Mouse (Mus musculus) adrenal gland, postnatal 25 days (tissue): ENCODE measurements around the gene Vmn1r89. TPM values are rescaled to one million over a fixed set of nuclear protein-coding genes. Genes with fewer than 3 reads are reported as not detected.

ENCODE experiments used
- DNase-seq: peaks from one replicate; pipeline ENCODE4 v3.0.0; 2021; ENCODE audit warnings: mixed read lengths
- long read RNA-seq: library from polyadenylated mRNA; stranded (forward); transcript quantifications from one replicate; pipeline ENCODE4 v2.0.0, GENCODE M21; 2021
- total RNA-seq: library from RNA; stranded (reverse); gene quantifications from 2 replicates; pipeline ENCODE4 v1.2.3, GENCODE M21; 2021

Gene Vmn1r89
- not detected in 2 replicates for total RNA-seq
- long read RNA-seq: 0 reads

DNA sequence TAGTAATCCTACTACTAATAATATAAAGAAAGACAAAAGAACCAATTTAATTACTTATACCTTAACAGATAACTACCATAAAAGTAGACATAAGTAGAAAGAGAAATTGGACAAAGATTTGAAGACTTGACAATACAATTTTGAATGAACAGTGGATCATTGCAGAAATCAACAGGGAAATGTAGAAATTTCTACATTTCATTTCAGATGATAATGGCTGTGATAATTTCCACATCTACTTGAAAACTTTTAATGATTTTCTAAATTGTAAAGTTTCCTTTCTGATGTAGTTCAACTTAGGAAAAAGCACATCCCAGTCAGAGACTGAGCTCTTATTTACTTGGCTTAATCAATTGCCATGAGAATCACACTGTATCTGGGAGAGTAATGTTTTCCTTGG is at the start of gene Vmn1r89:
TSS of gene Vmn1r89 (plus strand) at position 301 of the 400 bp plus-strand sequence.
- no peak for DNase-seq

DNA sequence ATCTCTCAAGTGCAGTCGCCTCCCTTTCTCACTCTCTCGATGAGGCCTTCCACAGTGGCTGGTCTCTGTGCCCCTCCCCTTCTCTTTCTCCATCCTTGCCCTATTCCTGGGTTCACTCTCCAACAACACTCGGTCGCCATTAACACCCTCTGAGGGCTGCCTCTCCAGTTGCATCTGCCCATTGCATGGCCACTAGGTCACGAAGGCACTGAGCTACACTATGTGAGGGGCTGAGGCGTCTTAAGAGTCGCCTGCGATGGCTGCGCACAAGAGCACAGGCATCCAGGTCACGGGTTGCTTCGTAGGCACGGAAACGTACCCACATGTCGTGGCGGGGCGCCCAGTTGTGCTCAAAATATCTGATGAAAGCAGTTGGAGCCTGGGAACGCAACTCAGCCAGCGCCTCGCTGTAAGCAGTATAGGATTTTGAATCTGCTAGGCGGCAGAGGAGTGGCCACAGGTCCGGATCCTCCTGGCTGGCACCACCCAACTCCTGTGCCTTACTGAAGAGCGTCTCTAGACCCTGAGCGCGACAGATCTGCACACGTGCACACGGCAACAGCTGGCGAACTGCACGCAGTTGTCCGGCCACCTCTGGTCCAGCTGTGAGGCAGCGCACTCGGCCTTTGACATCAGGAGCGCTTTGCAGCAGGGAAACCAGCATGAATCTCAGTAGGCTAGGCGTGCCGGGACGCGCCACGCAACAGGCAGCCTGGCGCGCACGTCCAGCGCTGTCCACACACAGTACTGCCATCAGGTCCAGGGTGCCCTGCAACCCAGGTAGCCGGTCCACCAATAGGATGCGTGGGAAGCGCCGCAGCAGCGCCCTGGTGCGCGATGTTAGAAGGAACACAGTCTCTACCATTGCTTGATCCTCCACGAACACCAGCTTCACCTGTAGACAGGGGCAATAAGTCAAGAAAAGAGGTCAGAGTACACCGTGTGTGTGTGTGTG is 48.2 kb downstream of the Vmn1r89 start:
- no peak for DNase-seq

DNA sequence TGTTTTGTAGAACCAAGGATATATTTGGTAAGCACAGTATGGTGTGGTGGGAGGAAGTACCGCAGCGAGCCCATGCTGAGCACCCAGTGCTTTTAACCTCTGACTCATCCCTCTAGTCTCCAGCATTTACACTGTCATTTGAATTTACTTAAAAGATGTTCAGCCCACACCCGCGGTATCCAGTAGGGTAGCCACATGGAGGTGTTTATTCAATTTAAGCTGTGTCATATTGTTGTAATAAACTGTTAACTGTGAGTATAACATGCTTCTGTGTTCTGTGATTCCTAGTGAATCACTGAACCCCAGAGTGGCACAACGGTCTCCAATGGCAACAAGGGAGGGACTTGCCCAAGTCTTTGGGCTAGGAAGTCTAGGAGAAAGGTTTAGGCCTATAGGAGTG is 51.0 kb downstream of the Vmn1r89 start:
- DNase-seq: no peak

- DNase-seq: no peak
Measured at GRCm38 (mm10) chr7:13264396-13264795, 51.6 kb downstream of the Vmn1r89 start.

GRCm38 (mm10) chr7:13268749-13269260 is 56.0 kb downstream of the Vmn1r89 start:
- no peak for DNase-seq

DNA sequence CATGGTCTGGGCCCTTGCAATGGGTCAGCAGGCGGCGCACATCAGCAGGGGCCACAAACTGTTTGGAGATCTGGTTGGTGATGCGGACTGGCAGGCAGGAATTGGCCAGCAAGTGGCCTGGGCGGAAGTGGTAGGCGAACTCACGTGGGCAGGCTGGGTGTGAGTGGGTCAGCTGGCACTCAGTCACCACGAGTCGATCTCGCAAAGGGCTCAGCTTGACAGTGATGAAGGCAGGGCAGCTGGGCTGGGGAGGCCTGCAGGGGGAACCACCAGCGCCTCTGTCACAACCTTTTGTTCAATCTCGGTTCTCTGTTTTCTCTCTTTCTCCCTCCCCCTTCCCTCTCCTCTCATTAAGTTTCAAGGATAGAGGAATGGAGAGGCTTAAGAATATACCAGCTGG is 56.6 kb downstream of the Vmn1r89 start:
- DNase-seq: no peak

Other genes starting within 250 kb of the Vmn1r89 start
- gene Zfp324, start 247.2 kb upstream of the Vmn1r89 start, total RNA-seq: 12.8 and 13.1 TPM in 2 replicates
- gene Zfp446, start 235.2 kb upstream of the Vmn1r89 start, total RNA-seq: 8.0 and 9.0 TPM in 2 replicates
- gene Slc27a5, start 214.8 kb upstream of the Vmn1r89 start, total RNA-seq: 6.2 TPM in 1 of 2 replicates, not detected in the other
- gene Trim28, start 213.9 kb upstream of the Vmn1r89 start, total RNA-seq: 273 and 297 TPM in 2 replicates
- gene Zbtb45, start 203.0 kb upstream of the Vmn1r89 start, total RNA-seq: 15.3 and 16.1 TPM in 2 replicates
- 218 and 223 TPM in 2 replicates for gene Chmp2a, start 178.2 kb upstream of the Vmn1r89 start, total RNA-seq
- gene Ube2m, start 174.7 kb upstream of the Vmn1r89 start, total RNA-seq: 170 and 192 TPM in 2 replicates
- gene Mzf1, start 158.3 kb upstream of the Vmn1r89 start, total RNA-seq: 3.8 and 4.1 TPM in 2 replicates
- gene Vmn1r85, start 117.8 kb upstream of the Vmn1r89 start, total RNA-seq: not detected in 2 replicates
- gene Vmn1r86, start 93.1 kb upstream of the Vmn1r89 start, total RNA-seq: not detected in 2 replicates
- gene Vmn1r87, start 72.9 kb upstream of the Vmn1r89 start, total RNA-seq: not detected in 2 replicates
- gene Vmn1r88, start 53.5 kb upstream of the Vmn1r89 start, total RNA-seq: 0.12 TPM in 1 of 2 replicates, not detected in the other
- 17.7 and 20.2 TPM in 2 replicates for gene Lig1, start 64.3 kb downstream of the Vmn1r89 start, total RNA-seq
- gene Zswim9, start 65.7 kb downstream of the Vmn1r89 start, total RNA-seq: 13.2 and 14.5 TPM in 2 replicates
- 0.12 and 0.43 TPM in 2 replicates for gene Pla2g4c, start 111.6 kb downstream of the Vmn1r89 start, total RNA-seq
- 0.18 TPM in 1 of 2 replicates, not detected in the other for gene Cabp5, start 185.1 kb downstream of the Vmn1r89 start, total RNA-seq
- gene Bsph1, start 237.8 kb downstream of the Vmn1r89 start, total RNA-seq: not detected in 2 replicates